Mouse (Mus musculus) liver, embryonic 14.5 days (tissue): ENCODE data around the gene Uqcrh. TPM values are rescaled to one million over a fixed set of nuclear protein-coding genes. Genes with fewer than 3 reads are reported as not detected.
A peak's percentile ranks its signal among the peaks of the same experiment; 100 is the strongest.

ENCODE experiments used
- ATAC-seq: fragments of 200-750 bp; cut with Nextera tagmentation; 2 replicates; pipeline ENCODE4 v1.8.0; 2017; ENCODE audit warnings: moderate number of reproducible peaks, mild to moderate bottlenecking, moderate library complexity; ENCODE audit not compliant: insufficient read depth
- DNase-seq, 3 experiments: peaks; one replicate each; pipeline ENCODE4 v3.0.0-alpha.2; 2012 to 2013; ENCODE audit warnings: low read depth in 3 of 3, low spot score in 3 of 3
- H3K27ac ChIP-seq: fragments of 300-500 bp; sonication (generic); 2 replicates; pipeline ENCODE4 v1.5.1; 2014; ENCODE audit warnings: moderate library complexity, mild to moderate bottlenecking, control low read depth, inconsistent platforms
- H3K27me3 ChIP-seq: fragments of 300-500 bp; sonication (generic); 2 replicates; pipeline ENCODE4 v1.6.1; 2014; ENCODE audit warnings: mild to moderate bottlenecking, low read length, moderate library complexity; ENCODE audit not compliant: control insufficient read depth, insufficient read depth
- H3K36me3 ChIP-seq: fragments of 300-500 bp; sonication (generic); replicated peaks from 2 replicates; pipeline ENCODE4 v1.6.1; 2014; ENCODE audit warnings: low read depth; ENCODE audit not compliant: control insufficient read depth, insufficient read depth
- H3K4me1 ChIP-seq, 2 experiments: fragments of 200-500 bp in 1 of 2; fragments of 300-500 bp in 1 of 2; sonication (generic) in 1 of 2; replicated peaks; 2 replicates each; pipeline ENCODE4 v1.6.1; 2012 to 2014; ENCODE audit warnings: antibody characterized with exemption in 1 of 2, inconsistent platforms in 1 of 2, low read length in 1 of 2; ENCODE audit not compliant: control insufficient read depth in 2 of 2, insufficient read depth in 2 of 2
- H3K4me2 ChIP-seq: fragments of 300-500 bp; sonication (generic); 2 replicates; pipeline ENCODE4 v1.6.1; 2014; ENCODE audit warnings: low read depth, mild to moderate bottlenecking, control low read depth, moderate library complexity
- H3K4me3 ChIP-seq, 2 experiments: fragments of 200-500 bp in 1 of 2; fragments of 300-500 bp in 1 of 2; sonication (generic) in 1 of 2; 2 replicates each; pipeline ENCODE4 v1.5.1; 2012 to 2014; ENCODE audit warnings: low read depth in 2 of 2, low read length in 2 of 2, mild to moderate bottlenecking in 2 of 2, control low read depth in 1 of 2, inconsistent platforms in 1 of 2, moderate library complexity in 1 of 2; ENCODE audit not compliant: insufficient read depth in 1 of 2
- H3K9ac ChIP-seq: fragments of 300-500 bp; sonication (generic); replicated peaks from 2 replicates; pipeline ENCODE4 v1.6.1; 2014; ENCODE audit warnings: mild to moderate bottlenecking, control low read depth, moderate library complexity
- H3K9me3 ChIP-seq: fragments of 300-500 bp; sonication (generic); 2 replicates; pipeline ENCODE4 v1.6.1; 2016; ENCODE audit warnings: low read length, mixed read lengths; ENCODE audit not compliant: control insufficient read depth
- CTCF ChIP-seq: IDR thresholded peaks from 2 replicates; pipeline ENCODE4 v1.5.1; 2016; ENCODE audit warnings: antibody characterized with exemption, low read depth, control low read depth
- EP300 ChIP-seq: IDR thresholded peaks from 2 replicates; pipeline ENCODE4 v1.6.1; 2016; ENCODE audit warnings: antibody characterized with exemption, low read depth
- WGBS: fragments of 180-500 bp; shearing (Covaris S2); extraction: QIAGEN DNeasy Blood & Tissue Kit; methylation state at CpG from one replicate; pipeline ENCODE4 v1.1.7; 2014; ENCODE audit not compliant: insufficient replicate concordance; 5-methylcytosine and 5-hydroxymethylcytosine counted together
- polyA plus RNA-seq, 2 experiments: library from polyadenylated mRNA; depleted of rRNA in 1 of 2; stranded (reverse) in 1 of 2; unstranded in 1 of 2; fragments of >200 nt; fragmentation: Nextera tagmentation in 1 of 2; extraction: Ambion mirVana in 1 of 2; gene quantifications; 2 replicates each; pipeline versions ENCODE4 v1.2.1 to v1.2.3; 2012 to 2014

The Uqcrh gene
- polyA plus RNA-seq (2012; rRNA removed) (181 and 298 TPM in 2 replicates), polyA plus RNA-seq (2014; fragmentation: Nextera tagmentation; extraction: Ambion mirVana) (426 and 440 TPM in 2 replicates)

- peak; percentile 92 to 94 (median 92) for DNase-seq
- Histone ChIP-seq H3K4me2 (peak within 1 kb of the TSS; percentile 94), H3K36me3 (peaks cover 10% of the 10 kb centered on the region), H3K4me3 (peak within 1 kb of the TSS; percentile 84 to 96), H3K9ac (peak within 1 kb of the TSS; percentile 98), H3K27me3 (no peaks in the 10 kb centered on the region), H3K4me1 (peaks cover 20 to 21% of the 10 kb centered on the region in 2 experiments), H3K9me3 (no peaks in the 10 kb centered on the region), H3K27ac (peak within 1 kb of the TSS; percentile 75)
- peak; percentile 89 for ATAC-seq
- under 1% methylated on average over 55 of the region's 55 CpGs for WGBS
- peak; percentile 60 for TF ChIP-seq EP300
- peak; percentile 24; the same call in 1 of the 2 replicates for TF ChIP-seq CTCF
These were observed at the start of gene Uqcrh, which contains the start of gene Lrrc41 for GRCm38 (mm10) chr4:116074861-116075620. TSS of gene Uqcrh (minus strand) at chr4:116075071. TSS of gene Lrrc41 (plus strand) at chr4:116075269.

DNA sequence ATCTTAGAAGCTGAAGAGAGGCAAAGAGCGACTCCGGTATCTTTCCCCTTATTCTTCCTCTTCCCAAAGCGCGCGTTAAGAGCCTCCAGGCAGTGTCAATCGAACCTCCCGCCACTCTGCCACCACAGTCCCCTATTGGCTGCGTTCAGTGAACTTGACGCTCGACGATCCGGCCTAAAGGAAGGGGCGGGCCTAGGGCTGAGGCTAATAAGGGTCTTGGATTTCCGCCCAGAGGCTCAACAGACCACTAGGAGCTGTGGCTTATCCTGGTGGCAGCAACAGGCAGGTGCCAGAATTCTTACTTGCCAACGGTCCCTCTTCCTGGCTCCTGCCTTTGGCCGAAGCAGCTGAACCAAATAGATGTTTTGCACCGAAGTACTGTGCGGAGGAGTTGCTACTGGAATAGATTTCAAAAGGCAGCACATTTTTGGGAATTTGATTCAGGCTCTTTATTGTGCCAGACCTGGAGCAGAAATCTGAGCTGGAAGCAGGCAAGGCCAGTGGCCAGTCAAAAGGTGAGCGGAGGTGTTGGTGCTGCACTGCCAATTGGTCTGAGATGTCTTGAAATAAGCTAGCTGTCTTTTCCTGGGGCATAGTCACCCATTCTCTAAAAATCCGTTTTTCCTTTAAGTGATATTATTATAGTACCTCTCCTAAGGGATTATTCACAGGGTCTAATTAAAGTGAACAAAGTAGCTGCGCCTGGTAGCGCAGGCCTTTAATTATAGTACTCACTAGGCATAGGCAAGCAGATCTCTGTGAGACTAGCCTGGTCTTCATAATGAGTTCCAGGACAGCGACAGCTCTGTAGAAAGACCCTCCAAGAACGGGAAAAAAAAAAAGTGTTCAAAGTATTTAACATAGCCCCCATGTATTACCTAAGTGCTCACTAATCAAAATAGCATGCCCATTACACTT lies 49.0 kb upstream of the Uqcrh start, which contains the start of the genes Rad54l and Pomgnt1:
Gene Rad54l, minus strand, starts transcription at position 89 of the 918 bp plus-strand sequence.
Gene Pomgnt1, plus strand, starts transcription at position 239 of the 918 bp plus-strand sequence.
- Histone ChIP-seq H3K9me3 (no peaks in the 10 kb centered on the region), H3K36me3 (no peaks in the 10 kb centered on the region; the same call in 1 of the 2 replicates), H3K4me3 (peak within 1 kb of the TSS; percentile 80 to 99), H3K9ac (peak within 1 kb of the TSS; percentile 85), H3K4me1 (peaks cover 8 to 18% of the 10 kb centered on the region in 2 experiments), H3K27me3 (no peaks in the 10 kb centered on the region), H3K4me2 (peak within 1 kb of the TSS; percentile 86), H3K27ac (peak within 1 kb of the TSS; percentile 34)
- ATAC-seq = peak; percentile 97
- DNase-seq = peak; percentile 86 to 89 (median 87)
- 5% methylated on average over 24 of the region's 24 CpGs for WGBS
- TF ChIP-seq EP300 (no peak), CTCF (peak; percentile 66)

DNA sequence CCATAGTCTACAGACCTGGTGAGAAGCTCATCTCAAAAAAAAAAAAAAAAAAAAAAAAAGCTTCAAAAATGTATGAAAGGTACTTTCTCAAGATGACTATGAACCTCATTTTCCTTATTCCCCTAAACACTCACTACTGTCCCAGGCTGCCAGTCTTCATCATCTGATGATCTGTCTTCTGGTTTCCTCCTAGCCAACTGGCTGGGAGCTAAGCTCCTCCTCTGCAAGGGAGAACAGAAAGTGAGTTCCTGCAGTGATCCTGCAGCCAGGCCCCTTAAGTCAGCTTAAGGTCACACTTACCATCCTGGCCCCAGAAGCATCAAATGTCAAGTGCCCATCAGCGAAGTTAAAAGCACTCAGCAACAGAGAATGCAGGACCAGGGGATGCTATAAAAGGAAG lies 47.9 kb upstream of the Uqcrh start:
- peaks cover 5% of the 10 kb centered on the region; the same call in 1 of the 2 replicates for H3K36me3 ChIP-seq
- no peaks in the 10 kb centered on the region for H3K9me3 ChIP-seq
- H3K27ac ChIP-seq = peak overlapping the region; percentile 11
- H3K4me3 ChIP-seq = peak overlapping the region; percentile 80 to 99
- peak overlapping the region; percentile 85 for H3K9ac ChIP-seq
- no peaks in the 10 kb centered on the region for H3K27me3 ChIP-seq
- H3K4me1 ChIP-seq = peaks cover 8 to 18% of the 10 kb centered on the region in 2 experiments
- H3K4me2 ChIP-seq = peak overlapping the region; percentile 86
- TF ChIP-seq CTCF (no peak), EP300 (no peak)
- DNase-seq = peak in 2 of 3 experiments; percentile 38 to 39
- 6% methylated on average over 1 of the region's 1 CpGs for WGBS
- ATAC-seq = peak; percentile 27; the same call in 1 of the 2 replicates

GRCm38 (mm10) chr4:116111486-116111885 lies 36.6 kb upstream of the Uqcrh start:
- DNase-seq (no peak), ATAC-seq (no peak)
- H3K9me3 ChIP-seq = no peaks in the 10 kb centered on the region
- H3K27ac ChIP-seq = no peak overlapping the region
- 79% methylated on average over 2 of the region's 2 CpGs for WGBS
- no peaks in the 10 kb centered on the region for H3K27me3 ChIP-seq
- H3K4me3 ChIP-seq = no peak overlapping the region
- no peak overlapping the region for H3K4me2 ChIP-seq
- no peaks in the 10 kb centered on the region for H3K4me1 ChIP-seq
- peaks cover 40% of the 10 kb centered on the region for H3K36me3 ChIP-seq
- no peak overlapping the region for H3K9ac ChIP-seq
- TF ChIP-seq EP300 (no peak), CTCF (no peak)
